Mouse (Mus musculus): ENCODE measurements around the gene Fdxacb1.

Fdxacb1 gene

GRCm38 (mm10) chr9:50808471-50808870, 40.4 kb downstream of the Fdxacb1 start:
- no peak for DNase-seq

- no peak for DNase-seq
Measured at GRCm38 (mm10) chr9:50809146-50809545, 41.1 kb downstream of the Fdxacb1 start.

GRCm38 (mm10) chr9:50811187-50811586, 43.2 kb downstream of the Fdxacb1 start:
- DNase-seq = no peak

- DNase-seq = no peak
Measured at GRCm38 (mm10) chr9:50811746-50812145, 43.7 kb downstream of the Fdxacb1 start.

- DNase-seq = no peak
Measured at GRCm38 (mm10) chr9:50813796-50814195, 45.8 kb downstream of the Fdxacb1 start.

- DNase-seq = no peak
Measured at GRCm38 (mm10) chr9:50815666-50816065, 47.6 kb downstream of the Fdxacb1 start.

- no peak for DNase-seq
Measured at GRCm38 (mm10) chr9:50816512-50816911, 48.5 kb downstream of the Fdxacb1 start.

GRCm38 (mm10) chr9:50818050-50818449, 50.0 kb downstream of the Fdxacb1 start:
- DNase-seq = no peak

GRCm38 (mm10) chr9:50819716-50820115, 51.7 kb downstream of the Fdxacb1 start:
- no peak for DNase-seq

GRCm38 (mm10) chr9:50821651-50822050, 53.6 kb downstream of the Fdxacb1 start:
- DNase-seq = no peak

- no peak for DNase-seq
Measured at GRCm38 (mm10) chr9:50822216-50822615, 54.2 kb downstream of the Fdxacb1 start.

All from cerebellum, adult 11-12 months (tissue).